Mouse (Mus musculus) brain, embryonic 18.5 days (tissue): Measurements from ENCODE around the gene Dnm1.

Experiments used
- DNase-seq: peaks from one replicate; pipeline ENCODE4 v3.0.0-alpha.2; 2012; ENCODE audit warnings: low read depth, low spot score

The Dnm1 gene

DNA sequence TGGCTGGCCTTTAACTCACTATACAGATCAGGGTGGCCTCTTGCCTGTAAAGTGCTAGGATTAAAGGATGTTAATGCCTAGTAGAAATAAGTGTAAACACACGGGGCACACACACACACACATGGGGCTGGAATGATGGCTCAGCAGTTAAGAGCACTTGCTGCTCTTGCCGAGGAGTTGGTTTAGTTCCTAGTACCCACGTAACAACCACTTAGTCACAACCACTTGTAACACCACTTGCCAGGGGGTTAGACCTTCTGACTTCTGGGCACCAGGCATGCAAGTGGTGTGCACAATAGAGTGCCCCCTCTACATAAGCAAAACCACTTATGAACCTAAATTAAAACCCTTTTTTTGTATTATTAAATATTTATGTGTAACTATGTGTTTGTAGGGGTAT, 69.2 kb downstream of the Dnm1 start:
- DNase-seq = no peak

- no peak for DNase-seq
Measured at GRCm38 (mm10) chr2:32282727-32283126, 70.4 kb downstream of the Dnm1 start.

- DNase-seq = no peak
Measured at GRCm38 (mm10) chr2:32282289-32282688, 70.8 kb downstream of the Dnm1 start.

- DNase-seq = no peak
Measured at GRCm38 (mm10) chr2:32275823-32276222, 77.3 kb downstream of the Dnm1 start.

GRCm38 (mm10) chr2:32260635-32261034, 92.5 kb downstream of the Dnm1 start:
- no peak for DNase-seq

DNA sequence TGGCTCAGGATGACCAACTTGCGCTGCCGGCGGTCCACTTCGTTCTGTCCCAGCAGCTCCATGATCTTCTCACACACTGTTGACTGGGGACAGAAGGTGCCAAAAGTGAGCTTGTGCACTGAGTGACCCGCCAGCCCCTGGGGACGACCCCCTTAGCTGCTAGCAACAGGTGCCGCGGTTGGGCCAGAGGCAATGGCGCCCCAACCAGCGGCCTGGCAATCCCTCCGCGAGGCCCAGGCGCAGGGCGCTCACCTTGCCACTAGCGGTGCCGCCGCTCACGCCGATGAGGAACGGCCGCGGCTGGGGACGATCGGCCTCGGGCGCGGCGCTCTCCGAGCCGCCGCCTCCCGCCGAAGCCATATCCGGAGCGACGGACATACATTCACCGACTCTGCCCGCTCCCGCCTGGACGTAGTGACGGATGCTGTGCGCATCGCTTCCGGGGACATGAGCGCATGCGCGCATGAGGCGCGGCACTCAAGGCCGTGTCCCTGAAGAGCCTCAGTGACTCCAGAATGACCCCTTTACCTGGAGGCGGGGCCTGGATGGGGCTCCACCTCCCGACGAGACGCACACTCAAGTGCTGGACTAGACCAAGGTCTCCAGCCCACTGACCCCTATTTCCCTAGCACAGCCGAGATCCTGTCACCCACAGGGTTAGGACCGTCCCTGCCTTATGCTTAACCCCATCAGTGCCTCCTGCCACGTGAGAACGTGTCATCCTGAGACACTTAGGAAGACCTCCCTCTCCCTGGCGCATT, 93.3 kb downstream of the Dnm1 start, which contains the start of gene Uck1:
Gene Uck1 (minus strand): TSS at position 503 of the 761 bp plus-strand sequence.
- DNase-seq = peak; percentile 56

DNA sequence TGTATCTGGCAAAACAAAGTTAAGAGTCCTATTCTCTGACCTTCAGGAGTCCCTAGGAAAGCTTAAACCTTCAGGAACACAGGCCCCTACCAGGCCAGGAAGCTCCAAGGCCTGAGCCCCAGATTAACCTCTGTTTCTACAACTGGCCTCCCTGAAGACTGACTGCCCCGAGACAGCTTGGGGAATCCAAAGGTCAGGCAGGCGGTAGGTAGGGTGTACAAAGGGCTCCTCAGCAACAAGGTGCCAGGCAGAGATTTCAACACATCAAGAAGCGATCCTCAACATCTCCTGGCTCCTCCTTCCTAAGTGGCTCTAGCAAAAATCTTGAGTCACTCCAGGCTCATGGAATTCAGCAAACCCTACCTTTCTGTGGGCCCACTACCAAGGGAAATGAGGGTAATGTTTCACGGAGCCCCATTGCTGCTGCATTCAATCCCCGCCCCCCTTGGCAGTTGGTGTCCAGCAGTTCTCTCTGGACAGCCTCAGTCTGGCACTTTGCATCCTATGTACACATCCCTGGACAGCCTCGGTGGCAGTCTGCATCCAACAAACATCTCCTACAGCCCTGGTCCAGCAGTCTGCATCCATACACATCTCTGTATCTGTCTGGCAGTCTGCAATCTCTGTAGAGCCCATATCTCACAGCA, 94.1 kb downstream of the Dnm1 start:
- DNase-seq = no peak
